Mouse (Mus musculus) lung, postnatal 25 days (tissue): ENCODE results near the gene Slc25a23.

Experiments used
- DNase-seq: peaks from one replicate; pipeline ENCODE4 v3.0.0; 2022; ENCODE audit warnings: low spot score

Gene Slc25a23

DNA sequence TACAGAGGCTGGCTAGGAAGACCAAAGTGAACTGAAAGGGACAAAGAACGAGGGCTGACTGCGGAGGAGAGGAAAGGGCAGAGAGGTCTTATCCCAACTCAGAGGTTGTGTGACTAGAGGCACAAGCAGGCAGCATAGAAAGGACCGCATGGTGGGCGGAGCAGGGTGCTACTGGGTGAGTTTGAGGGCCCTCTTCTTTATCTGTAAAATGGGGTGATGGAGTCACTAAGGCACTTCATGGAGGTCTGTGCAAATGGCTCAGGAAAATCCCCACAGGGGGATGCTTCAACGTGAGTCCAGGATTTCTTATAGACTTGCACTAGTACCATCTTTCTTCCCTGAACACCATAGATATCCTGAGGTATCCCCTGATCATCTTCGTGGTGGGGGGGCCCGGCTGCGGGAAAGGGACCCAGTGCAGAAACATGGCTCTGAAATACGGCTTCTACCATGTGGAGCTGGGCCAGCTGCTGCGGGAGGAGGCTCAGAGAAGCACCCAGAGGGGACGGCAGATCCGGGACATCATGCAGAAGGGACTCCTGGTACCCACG is 47.3 kb downstream of the Slc25a23 start:
- DNase-seq = no peak

DNA sequence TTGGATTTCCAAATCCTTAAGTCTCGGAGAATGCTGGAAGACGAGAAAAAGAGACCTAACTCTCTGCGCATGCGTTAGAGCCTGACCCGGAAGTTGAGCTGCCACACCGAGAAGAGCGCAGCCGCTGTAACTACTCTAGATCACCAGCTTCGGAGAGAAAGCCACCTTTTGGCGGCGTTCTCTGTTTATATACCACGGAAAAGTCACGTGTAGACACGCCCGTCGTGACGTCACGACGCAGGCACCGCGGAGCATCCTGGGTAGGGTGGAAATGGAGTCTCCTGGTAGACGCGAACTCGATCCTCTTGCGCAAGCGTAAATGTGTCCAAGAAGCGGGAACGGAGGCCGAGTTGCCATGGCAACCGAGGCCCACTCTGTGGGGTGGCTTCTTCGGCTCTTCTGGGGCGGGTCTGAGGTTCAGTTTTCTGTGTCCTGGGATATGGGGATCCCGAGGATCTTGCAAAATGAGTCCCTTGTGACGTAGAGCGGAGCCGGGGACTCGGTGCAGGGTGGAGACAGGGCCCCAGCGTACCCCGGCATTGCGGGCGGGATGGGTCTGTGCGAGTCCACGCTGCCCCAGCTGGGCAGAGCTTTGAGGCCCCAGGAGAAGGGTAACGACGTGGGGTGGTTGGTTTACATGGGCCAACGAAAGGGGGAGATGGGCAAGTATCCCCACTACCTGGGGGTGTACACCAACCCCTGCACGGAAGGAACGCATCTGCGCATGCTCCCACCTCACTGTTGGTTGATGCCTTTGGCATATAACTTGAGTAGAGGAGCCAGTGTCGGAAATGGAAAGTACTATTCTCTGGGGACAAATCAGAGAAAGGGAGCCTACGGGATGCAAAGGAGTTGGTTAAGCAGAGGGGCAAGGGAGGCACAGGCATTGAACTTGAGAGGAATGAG is 48.2 kb downstream of the Slc25a23 start, which contains the start of the genes Gtf2f1 and Gm17949:
Gene Gtf2f1, minus strand, starts transcription at position 53 of the 906 bp plus-strand sequence.
Gene Gm17949, plus strand, starts transcription at position 234 of the 906 bp plus-strand sequence.
- peak; percentile 92 for DNase-seq

- DNase-seq = no peak
These were observed 48.8 kb downstream of the Slc25a23 start for GRCm38 (mm10) chr17:57010911-57011235.

- no peak for DNase-seq
These were observed 52.3 kb downstream of the Slc25a23 start for GRCm38 (mm10) chr17:57007137-57007905.

GRCm38 (mm10) chr17:57003994-57004393 is 55.7 kb downstream of the Slc25a23 start:
- no peak for DNase-seq

DNA sequence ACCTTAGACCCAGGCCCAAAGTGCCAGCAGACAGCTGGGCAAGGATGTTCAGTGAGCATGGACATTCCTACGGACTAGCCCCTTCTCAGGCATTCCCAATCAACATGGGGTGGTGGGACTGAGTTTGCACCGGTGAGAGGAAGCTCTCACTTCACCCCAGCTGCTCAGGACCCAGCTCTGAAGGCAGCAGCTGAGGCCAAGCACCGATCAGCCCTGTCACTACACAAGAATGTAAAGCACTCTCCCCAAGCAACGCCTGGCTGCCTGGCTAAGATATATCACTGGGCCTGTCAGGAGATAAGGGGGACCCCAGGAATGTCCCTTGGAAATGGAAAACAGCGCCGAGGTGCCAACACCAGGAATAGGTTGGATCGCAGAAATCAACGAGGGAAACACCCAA is 58.4 kb downstream of the Slc25a23 start:
- no peak for DNase-seq

- DNase-seq = no peak
These were observed 59.6 kb downstream of the Slc25a23 start, which contains the start of gene Pspn for GRCm38 (mm10) chr17:56999968-57000609. Gene Pspn, minus strand, starts transcription at chr17:57000018.

DNA sequence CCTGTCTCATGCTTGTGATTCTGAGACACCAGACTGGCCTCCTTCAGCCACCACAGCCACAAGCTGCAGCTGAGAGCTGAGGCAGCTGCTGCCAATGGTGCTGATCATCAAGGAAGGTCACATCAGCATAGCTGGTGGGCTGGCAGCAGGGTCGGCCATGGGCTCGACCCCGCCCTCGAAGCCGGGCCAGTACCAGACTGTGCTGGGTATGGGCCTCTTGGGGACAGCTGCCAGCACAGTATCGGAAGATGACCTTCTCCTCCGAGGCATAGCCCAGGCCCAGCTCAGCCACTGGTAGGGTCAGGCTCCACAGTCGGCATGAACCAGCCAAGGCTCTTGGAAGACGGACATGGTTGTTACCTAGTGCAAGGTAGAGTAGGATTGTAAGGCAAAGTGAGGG is 60.2 kb downstream of the Slc25a23 start:
- DNase-seq = no peak

DNA sequence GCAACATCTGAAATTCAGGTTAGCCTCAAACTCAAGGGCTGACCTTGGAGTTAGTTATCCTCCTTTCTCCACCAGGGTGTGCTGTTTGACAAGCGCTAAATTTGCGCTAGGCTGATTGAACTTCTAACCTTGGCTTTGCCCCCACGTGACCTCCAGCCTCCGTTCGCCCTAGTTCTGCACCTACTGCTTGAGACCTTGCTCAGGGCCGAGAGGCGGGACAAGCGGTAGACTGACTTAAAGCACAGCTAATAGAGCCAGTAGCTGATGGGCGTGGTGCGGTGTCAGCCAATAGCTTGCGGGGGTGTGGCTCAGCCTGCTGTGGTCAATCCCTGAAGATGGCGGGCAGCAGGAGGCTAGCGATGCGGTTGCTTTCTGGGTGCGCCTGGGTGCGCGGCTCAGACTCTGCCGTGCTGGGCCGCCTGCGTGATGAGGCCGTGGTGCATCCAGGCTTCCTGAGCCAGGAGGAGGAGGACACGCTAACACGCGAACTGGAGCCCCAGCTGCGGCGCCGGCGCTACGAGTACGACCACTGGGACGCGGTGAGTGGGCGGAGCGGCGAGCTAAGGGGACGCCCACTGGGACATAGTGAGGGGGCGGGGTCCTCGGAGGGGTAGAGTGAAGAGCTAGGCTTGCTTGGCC is 62.5 kb downstream of the Slc25a23 start, which contains the start of gene Alkbh7:
Gene Alkbh7, plus strand, starts transcription at position 311 of the 639 bp plus-strand sequence.
- peak; percentile 99 for DNase-seq

GRCm38 (mm10) chr17:56996506-56996905 is 63.2 kb downstream of the Slc25a23 start:
- no peak for DNase-seq

DNA sequence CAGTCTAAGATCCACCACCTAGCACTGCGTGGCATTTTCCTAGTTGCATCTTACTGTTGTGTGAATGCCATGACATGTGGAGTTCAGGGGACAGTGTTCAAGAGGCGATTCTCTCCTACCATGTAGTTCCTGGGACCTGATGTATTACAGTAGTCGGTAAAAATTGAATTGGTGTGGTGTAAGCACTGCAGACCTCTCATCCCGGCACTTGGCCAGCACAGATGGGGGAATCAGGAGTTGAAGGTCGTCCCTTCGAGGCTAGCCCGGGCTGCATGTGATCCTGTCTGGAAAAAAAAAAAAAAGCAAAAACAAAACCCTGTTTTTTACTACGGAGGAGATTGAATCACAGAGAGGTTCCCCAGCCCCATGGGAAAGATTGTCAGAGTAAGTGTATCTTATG is 64.6 kb downstream of the Slc25a23 start:
- DNase-seq = no peak
